Mouse (Mus musculus) embryonic facial prominence, embryonic 13.5 days (tissue): ENCODE data around the gene H2-Oa. TPM values are rescaled to one million over a fixed set of nuclear protein-coding genes. Genes with fewer than 3 reads are reported as not detected.

Source experiments
- ATAC-seq: fragments of 200-750 bp; cut with Nextera tagmentation; 2 replicates; pipeline ENCODE4 v1.8.0; 2017; ENCODE audit warnings: low read depth; ENCODE audit not compliant: insufficient number of reproducible peaks, insufficient read depth, low FRiP score, low TSS enrichment
- H3K27ac ChIP-seq: fragments of 300-500 bp; sonication (generic); 2 replicates; pipeline ENCODE4 v1.5.1; 2015; ENCODE audit warnings: moderate library complexity, mild to moderate bottlenecking, inconsistent platforms
- H3K27me3 ChIP-seq: fragments of 300-500 bp; sonication (generic); 2 replicates; pipeline ENCODE4 v1.6.1; 2015; ENCODE audit warnings: mild to moderate bottlenecking, inconsistent platforms
- H3K36me3 ChIP-seq: fragments of 300-500 bp; sonication (generic); 2 replicates; pipeline ENCODE4 v1.6.1; 2015; ENCODE audit warnings: mild to moderate bottlenecking, inconsistent platforms
- H3K4me1 ChIP-seq: fragments of 300-500 bp; sonication (generic); 2 replicates; pipeline ENCODE4 v1.6.1; 2015; ENCODE audit warnings: inconsistent platforms
- H3K4me2 ChIP-seq: fragments of 300-500 bp; sonication (generic); 2 replicates; pipeline ENCODE4 v1.6.1; 2015; ENCODE audit warnings: moderate library complexity, mild to moderate bottlenecking, inconsistent platforms
- H3K4me3 ChIP-seq: fragments of 300-500 bp; sonication (generic); 2 replicates; pipeline ENCODE4 v1.5.1; 2015; ENCODE audit warnings: mild to moderate bottlenecking, inconsistent platforms
- H3K9ac ChIP-seq: fragments of 300-500 bp; sonication (generic); 2 replicates; pipeline ENCODE4 v1.6.1; 2015; ENCODE audit warnings: mild to moderate bottlenecking, inconsistent platforms
- H3K9me3 ChIP-seq: fragments of 300-500 bp; sonication (generic); 2 replicates; pipeline ENCODE4 v1.6.1; 2016; ENCODE audit warnings: inconsistent platforms
- WGBS: fragments of 180-500 bp; shearing (Covaris S2); methylation state at CpG from one replicate; pipeline ENCODE4 v1.1.7; 2015; ENCODE audit warnings: mixed read lengths; 5-methylcytosine and 5-hydroxymethylcytosine counted together
- polyA plus RNA-seq: library from polyadenylated mRNA; unstranded; fragments of >200 nt; fragmentation: Nextera tagmentation; extraction: Ambion mirVana; gene quantifications from 2 replicates; pipeline ENCODE4 v1.2.1, GENCODE M21; 2015

The H2-Oa gene
- polyA plus RNA-seq, result 0.48 and 0.65 TPM in 2 replicates

GRCm38 (mm10) chr17:34092197-34092875 lies at the start of gene H2-Oa:
Gene H2-Oa, plus strand, starts transcription at chr17:34092340.
- no peak within 1 kb of the TSS for H3K4me2 ChIP-seq

GRCm38 (mm10) chr17:34045941-34046340 lies 46.2 kb upstream of the H2-Oa start:
- Histone ChIP-seq H3K27me3 (peaks cover 19% of the 10 kb centered on the region), H3K9ac (no peak overlapping the region), H3K4me1 (peaks cover 6% of the 10 kb centered on the region), H3K27ac (no peak overlapping the region), H3K36me3 (no peaks in the 10 kb centered on the region), H3K9me3 (0 out of 2 replicates have a peak, but pooled peaks cover 3% of the 10 kb centered on the region), H3K4me2 (no peak overlapping the region), H3K4me3 (no peak overlapping the region)
- 80% methylated on average over 14 of the region's 14 CpGs for WGBS
- no peak for ATAC-seq

More at GRCm38 (mm10) chr17:34092197-34092875, at the start of gene H2-Oa:
- no peaks in the 10 kb centered on the region for H3K36me3 ChIP-seq
- 36% methylated on average over 11 of the region's 11 CpGs for WGBS
- no peak within 1 kb of the TSS for H3K9ac ChIP-seq
- 0 out of 2 replicates have a peak, but pooled peaks cover 5% of the 10 kb centered on the region for H3K4me1 ChIP-seq
- no peaks in the 10 kb centered on the region for H3K9me3 ChIP-seq
- H3K27ac ChIP-seq, result no peak within 1 kb of the TSS
- H3K27me3 ChIP-seq, result no peaks in the 10 kb centered on the region
- no peak for ATAC-seq
- no peak within 1 kb of the TSS for H3K4me3 ChIP-seq

GRCm38 (mm10) chr17:34047404-34048050 lies 44.6 kb upstream of the H2-Oa start:
- Histone ChIP-seq H3K27ac (no peak overlapping the region), H3K4me2 (no peak overlapping the region), H3K27me3 (0 out of 2 replicates have a peak, but pooled peaks cover 3% of the 10 kb centered on the region), H3K9me3 (0 out of 2 replicates have a peak, but pooled peaks cover 3% of the 10 kb centered on the region), H3K4me1 (peaks cover 3% of the 10 kb centered on the region; the same call in 1 of the 2 replicates), H3K4me3 (no peak overlapping the region), H3K9ac (no peak overlapping the region), H3K36me3 (no peaks in the 10 kb centered on the region)
- 89% methylated on average over 5 of the region's 5 CpGs for WGBS
- no peak for ATAC-seq

GRCm38 (mm10) chr17:34057224-34057623 lies 34.9 kb upstream of the H2-Oa start:
- no peak overlapping the region for H3K27ac ChIP-seq
- H3K27me3 ChIP-seq, result no peaks in the 10 kb centered on the region
- no peak overlapping the region for H3K4me2 ChIP-seq
- H3K36me3 ChIP-seq, result no peaks in the 10 kb centered on the region
- WGBS, result 78% methylated on average over 7 of the region's 7 CpGs
- H3K4me1 ChIP-seq, result no peaks in the 10 kb centered on the region
- H3K4me3 ChIP-seq, result no peak overlapping the region
- ATAC-seq, result no peak
- H3K9me3 ChIP-seq, result no peaks in the 10 kb centered on the region
- no peak overlapping the region for H3K9ac ChIP-seq

- H3K4me1 ChIP-seq, result no peaks in the 10 kb centered on the region
- WGBS, result 48% methylated on average over 3 of the region's 3 CpGs
- no peak overlapping the region for H3K9ac ChIP-seq
- no peak for ATAC-seq
- no peaks in the 10 kb centered on the region for H3K9me3 ChIP-seq
- H3K27me3 ChIP-seq, result peaks cover 6% of the 10 kb centered on the region
- H3K4me3 ChIP-seq, result no peak overlapping the region
- H3K4me2 ChIP-seq, result no peak overlapping the region
- no peaks in the 10 kb centered on the region for H3K36me3 ChIP-seq
- H3K27ac ChIP-seq, result no peak overlapping the region
Observed at GRCm38 (mm10) chr17:34068864-34069263, 23.3 kb upstream of the H2-Oa start.

- no peak for ATAC-seq
- WGBS, result 74% methylated on average over 5 of the region's 5 CpGs
- Histone ChIP-seq H3K27ac (no peak overlapping the region), H3K27me3 (peaks cover 26% of the 10 kb centered on the region), H3K4me2 (no peak overlapping the region), H3K36me3 (no peaks in the 10 kb centered on the region), H3K9me3 (no peaks in the 10 kb centered on the region), H3K4me1 (no peaks in the 10 kb centered on the region), H3K9ac (no peak overlapping the region), H3K4me3 (no peak overlapping the region)
Observed at GRCm38 (mm10) chr17:34072091-34072490, 20.0 kb upstream of the H2-Oa start.

- Histone ChIP-seq H3K4me1 (no peaks in the 10 kb centered on the region), H3K4me3 (no peak overlapping the region), H3K36me3 (no peaks in the 10 kb centered on the region), H3K9me3 (no peaks in the 10 kb centered on the region), H3K9ac (no peak overlapping the region), H3K27ac (no peak overlapping the region), H3K27me3 (peaks cover 30% of the 10 kb centered on the region), H3K4me2 (no peak overlapping the region)
- 40% methylated on average over 7 of the region's 7 CpGs for WGBS
- no peak for ATAC-seq
Observed at GRCm38 (mm10) chr17:34075271-34075670, 16.9 kb upstream of the H2-Oa start.

GRCm38 (mm10) chr17:34077549-34077948 lies 14.6 kb upstream of the H2-Oa start:
- no peaks in the 10 kb centered on the region for H3K9me3 ChIP-seq

GRCm38 (mm10) chr17:34078148-34078547 lies 14.0 kb upstream of the H2-Oa start:
- WGBS, result 61% methylated on average over 4 of the region's 4 CpGs
- Histone ChIP-seq H3K9ac (no peak overlapping the region), H3K4me3 (no peak overlapping the region), H3K4me1 (peaks cover 3% of the 10 kb centered on the region; the same call in 1 of the 2 replicates), H3K4me2 (no peak overlapping the region), H3K27ac (no peak overlapping the region), H3K27me3 (peaks cover 33% of the 10 kb centered on the region), H3K9me3 (no peaks in the 10 kb centered on the region), H3K36me3 (no peaks in the 10 kb centered on the region)
- ATAC-seq, result no peak

More at GRCm38 (mm10) chr17:34077549-34077948, 14.6 kb upstream of the H2-Oa start:
- 2% methylated on average over 9 of the region's 9 CpGs for WGBS
- no peaks in the 10 kb centered on the region for H3K36me3 ChIP-seq
- H3K9ac ChIP-seq, result no peak overlapping the region
- no peak overlapping the region for H3K4me3 ChIP-seq
- ATAC-seq, result no peak
- H3K4me2 ChIP-seq, result no peak overlapping the region
- no peaks in the 10 kb centered on the region for H3K4me1 ChIP-seq
- H3K27ac ChIP-seq, result no peak overlapping the region
- H3K27me3 ChIP-seq, result peaks cover 30% of the 10 kb centered on the region

GRCm38 (mm10) chr17:34079002-34079401 lies 13.1 kb upstream of the H2-Oa start:
- no peak overlapping the region for H3K9ac ChIP-seq
- no peak overlapping the region for H3K4me2 ChIP-seq
- peaks cover 5% of the 10 kb centered on the region; the same call in 1 of the 2 replicates for H3K4me1 ChIP-seq
- no peaks in the 10 kb centered on the region for H3K9me3 ChIP-seq
- no peak for ATAC-seq
- WGBS, result 88% methylated on average over 11 of the region's 11 CpGs
- H3K27ac ChIP-seq, result no peak overlapping the region
- no peak overlapping the region for H3K4me3 ChIP-seq
- H3K27me3 ChIP-seq, result peaks cover 28% of the 10 kb centered on the region
- no peaks in the 10 kb centered on the region for H3K36me3 ChIP-seq

- Histone ChIP-seq H3K4me1 (peaks cover 5% of the 10 kb centered on the region; the same call in 1 of the 2 replicates), H3K36me3 (no peaks in the 10 kb centered on the region), H3K9me3 (no peaks in the 10 kb centered on the region), H3K4me3 (no peak overlapping the region), H3K27ac (no peak overlapping the region), H3K27me3 (peaks cover 30% of the 10 kb centered on the region), H3K4me2 (no peak overlapping the region), H3K9ac (no peak overlapping the region)
- WGBS, result 14% methylated on average over 5 of the region's 5 CpGs
- ATAC-seq, result peak; percentile 73; the same call in 1 of the 2 replicates
Observed at GRCm38 (mm10) chr17:34079621-34080020, 12.5 kb upstream of the H2-Oa start.

GRCm38 (mm10) chr17:34083104-34083503 lies 9.0 kb upstream of the H2-Oa start:
- Histone ChIP-seq H3K9me3 (no peaks in the 10 kb centered on the region), H3K36me3 (no peaks in the 10 kb centered on the region), H3K27ac (no peak overlapping the region), H3K27me3 (peaks cover 11% of the 10 kb centered on the region; the same call in 1 of the 2 replicates), H3K9ac (no peak overlapping the region), H3K4me2 (peak overlapping the region; percentile 9), H3K4me3 (no peak overlapping the region), H3K4me1 (peaks cover 5% of the 10 kb centered on the region; the same call in 1 of the 2 replicates)
- 5% methylated on average over 8 of the region's 8 CpGs for WGBS
- no peak for ATAC-seq
